Mouse (Mus musculus): ENCODE data around the gene C8b.

DNA sequence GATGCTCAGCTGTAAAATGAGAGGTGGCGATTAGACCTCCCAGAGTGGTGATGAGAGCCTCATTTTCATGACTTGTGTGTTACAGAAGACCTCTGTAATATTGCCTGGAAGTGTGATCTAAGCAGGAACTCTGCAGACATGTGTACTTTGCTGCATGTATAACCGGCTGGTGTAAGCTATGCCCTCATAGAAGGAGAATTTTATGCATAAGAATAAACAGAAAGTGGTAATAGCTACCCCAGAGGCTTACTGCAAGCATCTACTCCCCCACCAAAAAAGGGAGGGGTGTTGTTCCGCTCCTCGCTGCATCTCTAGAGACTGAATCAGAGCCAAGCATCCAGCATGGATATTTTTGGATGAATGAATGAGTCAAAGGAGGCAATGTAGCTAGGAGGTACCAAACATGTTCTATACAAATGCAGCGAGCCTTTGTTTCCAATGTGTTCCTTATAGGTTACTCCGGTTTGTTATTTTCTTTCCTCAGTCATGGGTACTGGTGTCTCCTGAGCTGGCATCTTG lies 42.5 kb upstream of the C8b start:
- TF ChIP-seq CTCF (IDR thresholded peaks at IDR 0.05; ENCODE audit: low read depth, low read length) (no peak), POLR2A (IDR thresholded peaks at IDR 0.05; ENCODE audit: borderline replicate concordance, low read depth, low read length) (no peak)

Measured in bone marrow macrophage, adult 2 months (primary cell).